Mouse (Mus musculus) retina, postnatal 7 days (tissue): Measurements from ENCODE around the gene Vmn1r208.
"Not testable (repeated sequence)": the region's sequence is repeated elsewhere in the genome, so short reads cannot be mapped to it uniquely, and the experiment has no call there.

ENCODE experiments used
- DNase-seq: peaks from one replicate; pipeline ENCODE4 v3.0.0-alpha.2; 2012; ENCODE audit warnings: low read depth, low spot score

Gene Vmn1r208

GRCm38 (mm10) chr13:22777300-22777699, at the start of gene Vmn1r208:
TSS of gene Vmn1r208 (minus strand) at chr13:22777400.
- not testable (repeated sequence) for DNase-seq

GRCm38 (mm10) chr13:22821601-22822000, 44.4 kb upstream of the Vmn1r208 start:
- not testable (repeated sequence) for DNase-seq

- DNase-seq, result not testable (repeated sequence)
Observed at GRCm38 (mm10) chr13:22809582-22809981, 32.4 kb upstream of the Vmn1r208 start, which contains the start of gene Vmn1r209. TSS of gene Vmn1r209 (minus strand) at chr13:22809682.

- not testable (repeated sequence) for DNase-seq
Observed at GRCm38 (mm10) chr13:22788096-22788495, 10.9 kb upstream of the Vmn1r208 start.

- DNase-seq, result not testable (repeated sequence)
Observed at GRCm38 (mm10) chr13:22784159-22784558, 7.0 kb upstream of the Vmn1r208 start.

GRCm38 (mm10) chr13:22771592-22771991, 5.6 kb downstream of the Vmn1r208 start:
- not testable (repeated sequence) for DNase-seq

GRCm38 (mm10) chr13:22747524-22747923, 29.7 kb downstream of the Vmn1r208 start:
- no peak for DNase-seq

- not testable (repeated sequence) for DNase-seq
Observed at GRCm38 (mm10) chr13:22729529-22729928, 47.7 kb downstream of the Vmn1r208 start, which contains the start of gene Vmn1r207-ps. TSS of gene Vmn1r207-ps (minus strand) at chr13:22729629.
